Mouse (Mus musculus) urinary bladder, adult 2 months (tissue): ENCODE measurements around the gene Polr1d. TPM values are rescaled to one million over a fixed set of nuclear protein-coding genes. Genes with fewer than 3 reads are reported as not detected.

Source experiments
- DNase-seq: peaks from one replicate; pipeline ENCODE4 v3.0.0; 2022; ENCODE audit warnings: low spot score
- polyA plus RNA-seq: library from polyadenylated mRNA; depleted of rRNA; stranded (reverse); fragments of >200 nt; gene quantifications from 2 replicates; pipeline ENCODE4 v1.2.3, GENCODE M21; 2012; rRNA removed

Polr1d gene
- polyA plus RNA-seq, 1 experiment, result 126 TPM

DNA sequence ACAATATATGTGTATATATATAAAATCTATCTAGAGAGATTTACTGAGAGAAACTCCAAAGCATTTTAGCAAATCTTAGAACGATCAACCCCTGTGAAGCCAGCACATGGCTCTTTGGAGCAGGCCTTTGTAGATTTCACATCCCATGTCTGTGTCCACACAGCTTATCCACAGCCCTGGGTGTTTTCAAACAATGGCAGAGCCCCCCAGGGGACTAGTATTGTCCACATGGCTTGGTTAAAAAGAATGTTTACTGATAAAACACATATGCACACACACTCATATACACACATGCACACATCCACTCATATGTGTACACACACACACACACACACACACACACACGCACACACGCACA is 58.2 kb downstream of the Polr1d start:
- DNase-seq, result no peak

DNA sequence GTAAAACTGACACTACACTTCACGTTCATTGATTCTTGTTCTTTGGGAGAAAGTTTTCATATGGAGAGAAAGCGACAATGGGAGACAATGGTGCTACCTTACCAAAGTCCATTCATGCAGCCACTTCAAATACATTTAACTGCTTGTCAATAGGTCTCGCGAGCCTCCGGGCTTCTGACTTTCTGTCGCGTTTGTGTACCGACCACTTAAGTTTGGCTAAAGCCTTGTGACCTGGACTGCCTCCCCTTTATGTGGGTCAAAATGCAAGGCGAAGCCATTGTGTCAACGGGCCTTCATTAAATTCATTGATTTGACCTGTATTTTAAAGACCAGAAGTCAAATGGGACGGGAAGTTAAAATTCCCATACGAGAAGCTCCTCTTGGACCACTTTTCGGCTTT is 59.1 kb downstream of the Polr1d start:
- no peak for DNase-seq

DNA sequence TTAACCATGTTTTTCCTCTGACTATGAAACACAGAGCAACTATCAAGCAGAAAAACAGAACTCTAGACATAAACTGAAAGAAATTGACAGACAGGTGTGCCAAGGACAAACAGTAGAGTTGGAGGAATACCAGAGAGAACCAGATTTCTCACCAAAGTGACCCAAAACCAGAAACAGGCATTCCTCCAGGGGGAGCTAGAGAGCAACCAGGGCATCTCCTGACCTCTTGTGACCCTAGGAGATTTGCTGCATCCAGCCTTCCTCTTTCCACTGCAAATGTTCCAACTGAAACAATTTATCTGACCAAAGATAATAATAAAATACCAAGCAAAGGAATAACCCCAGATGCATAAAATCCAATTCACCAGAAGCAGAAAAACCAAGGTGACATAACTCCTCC is 70.5 kb downstream of the Polr1d start:
- no peak for DNase-seq

DNA sequence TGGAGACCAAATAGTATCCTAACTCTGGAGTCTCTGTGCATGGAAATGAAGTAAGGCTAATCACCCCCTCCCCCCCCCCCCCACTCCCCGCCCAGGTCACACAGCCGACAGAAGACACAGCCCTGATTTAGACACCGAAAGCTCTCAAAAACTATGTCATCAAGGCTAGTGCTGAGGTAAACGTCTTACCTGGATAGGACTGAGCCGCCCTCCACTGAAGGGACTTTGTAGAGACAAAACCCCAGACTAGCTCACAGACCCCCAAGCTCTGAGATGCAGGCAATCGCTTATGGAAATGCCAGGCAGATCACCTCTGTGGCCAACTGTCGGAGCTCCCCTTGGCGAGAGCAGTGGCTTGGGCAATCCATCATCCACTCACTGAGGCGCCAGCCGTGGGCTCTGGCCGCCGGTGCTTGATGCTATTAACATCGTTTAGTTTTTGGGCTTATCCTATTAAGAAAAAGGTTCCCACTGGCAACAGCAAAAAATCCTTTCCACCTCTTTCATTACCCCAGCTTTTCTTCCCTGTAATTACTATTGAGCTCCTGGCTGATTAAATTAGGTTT is 78.0 kb downstream of the Polr1d start:
- DNase-seq, result no peak

DNA sequence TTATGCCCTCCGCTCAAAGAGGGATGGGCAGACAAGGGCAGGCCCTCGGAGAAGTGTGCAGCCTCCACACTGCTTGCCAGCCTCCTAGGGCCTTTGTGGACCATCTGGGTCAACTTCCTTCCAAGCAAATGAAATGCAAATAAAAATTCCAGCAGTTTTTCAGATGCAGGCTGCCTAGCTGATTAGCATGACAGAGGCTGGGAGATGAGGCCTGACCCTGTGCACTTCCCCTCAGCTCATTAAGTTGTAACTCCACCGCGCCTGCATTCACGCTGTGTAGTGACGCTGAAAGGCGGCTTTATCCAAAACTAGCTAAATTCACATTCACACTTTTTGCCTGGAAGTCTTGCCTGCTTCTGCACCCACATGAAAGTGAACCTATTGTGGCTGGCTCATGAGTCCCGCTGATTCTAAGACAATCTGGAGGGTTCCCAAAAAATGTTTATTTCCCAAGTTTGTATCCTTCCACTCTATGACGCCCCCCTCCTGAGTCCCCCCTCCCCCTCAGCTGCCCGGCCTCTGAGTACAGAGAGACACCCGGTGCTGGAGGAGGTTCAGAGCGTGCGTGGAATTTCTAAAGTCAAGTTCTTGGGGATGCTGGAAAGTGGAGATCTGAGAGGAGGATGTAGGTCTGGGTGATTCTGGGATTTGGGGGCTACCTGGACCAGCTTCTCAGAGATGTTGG is 78.7 kb downstream of the Polr1d start:
- DNase-seq, result no peak

DNA sequence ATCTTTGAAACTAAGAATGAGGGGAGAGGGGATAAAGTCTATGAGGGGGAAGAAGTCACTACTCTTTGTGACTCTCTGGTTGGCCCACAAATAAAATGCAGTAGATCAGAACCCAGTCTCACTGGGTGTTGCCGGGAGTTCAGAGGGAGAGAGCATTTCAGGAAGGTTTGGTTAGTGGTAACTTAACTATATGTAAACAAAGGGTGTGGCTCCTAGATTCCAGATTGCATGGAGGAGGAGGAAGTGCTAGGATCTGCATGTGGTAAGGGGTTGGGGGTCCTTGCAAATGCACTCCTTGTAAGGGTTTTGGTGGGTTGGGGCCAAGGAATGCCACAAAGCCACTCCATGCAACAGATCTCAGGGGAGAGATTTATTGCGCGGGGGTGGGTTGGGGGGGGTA is 79.5 kb downstream of the Polr1d start:
- no peak for DNase-seq

DNA sequence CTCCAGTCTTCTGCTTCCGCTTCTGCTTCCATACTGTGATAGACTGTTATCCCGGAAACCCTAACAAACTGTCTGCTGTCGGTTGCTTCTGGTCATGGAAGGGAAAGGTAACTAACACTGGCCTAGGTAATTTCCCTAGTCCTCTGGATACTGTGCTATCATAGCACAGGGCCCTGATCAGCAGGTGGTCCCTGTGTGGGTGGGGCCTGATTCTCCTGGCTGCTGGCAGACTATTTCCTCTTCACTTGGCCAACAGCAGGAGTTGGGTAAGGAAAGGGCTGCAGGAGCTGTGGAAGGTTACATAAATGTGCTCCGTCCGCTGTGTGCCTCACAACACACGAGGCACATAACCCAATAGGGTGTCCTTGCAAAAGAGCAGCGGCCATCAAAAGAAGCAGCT is 80.6 kb downstream of the Polr1d start:
- DNase-seq, result no peak

DNA sequence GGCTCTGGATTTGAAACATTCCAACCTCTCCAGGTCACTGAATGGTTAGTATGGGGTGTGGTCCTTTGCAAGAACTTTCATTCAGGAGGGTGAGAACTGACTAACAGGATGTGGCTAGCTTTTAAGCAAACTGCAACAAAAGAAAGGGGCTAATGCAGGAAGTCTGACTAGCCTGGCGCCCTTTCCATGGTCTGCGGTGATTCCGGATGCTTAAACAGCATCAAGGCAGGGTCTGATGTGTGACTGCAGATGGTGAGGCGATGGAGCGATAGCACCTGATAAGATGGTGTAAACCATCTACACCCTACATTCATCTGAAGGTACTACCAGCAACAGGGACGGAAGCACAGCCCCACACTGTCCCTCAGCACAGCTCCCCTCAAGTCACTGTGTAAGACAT is 82.5 kb downstream of the Polr1d start:
- DNase-seq, result no peak

DNA sequence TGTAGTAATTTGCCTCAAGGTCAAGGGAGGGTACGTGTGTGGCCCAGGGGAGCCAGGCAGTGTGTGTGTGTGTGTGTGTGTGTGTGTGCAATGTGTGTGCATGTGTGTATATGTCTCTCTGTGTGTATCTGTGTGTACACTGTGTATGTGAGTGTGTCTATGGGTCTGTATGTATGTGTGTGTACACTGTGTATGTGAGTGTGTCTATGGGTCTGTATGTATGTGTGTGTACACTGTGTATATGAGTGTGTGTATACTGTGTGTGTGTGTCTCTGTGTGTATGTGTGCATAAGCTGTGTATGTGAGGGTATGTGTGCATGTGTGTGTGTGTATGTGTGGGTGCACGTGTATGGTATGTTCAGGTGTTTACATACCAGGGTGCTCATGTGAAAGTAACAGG is 82.9 kb downstream of the Polr1d start:
- no peak for DNase-seq

Other genes with a start within 250 kb of the Polr1d start
- 587 and 829 TPM in 2 replicates for gene Rpl21, start 244.2 kb upstream of the Polr1d start, polyA plus RNA-seq
- 15.1 and 24.8 TPM in 2 replicates for gene Rasl11a, start 232.0 kb upstream of the Polr1d start, polyA plus RNA-seq
- gene Gtf3a, start 128.4 kb upstream of the Polr1d start, polyA plus RNA-seq, result 55.9 and 60.5 TPM in 2 replicates
- 20.7 and 22.0 TPM in 2 replicates for gene Mtif3, start 113.2 kb upstream of the Polr1d start, polyA plus RNA-seq
- gene Lnx2, start 464 bp upstream of the Polr1d start, polyA plus RNA-seq, result 9.6 and 13.6 TPM in 2 replicates
- not detected in 2 replicates for gene Gsx1, start 111.6 kb downstream of the Polr1d start, polyA plus RNA-seq
- not detected in 2 replicates for gene Pdx1, start 192.9 kb downstream of the Polr1d start, polyA plus RNA-seq
- not detected in 2 replicates for gene Cdx2, start 230.2 kb downstream of the Polr1d start, polyA plus RNA-seq
- gene Urad, start 245.4 kb downstream of the Polr1d start, polyA plus RNA-seq, result not detected in 2 replicates